Mouse (Mus musculus) midbrain, embryonic 10.5 days (tissue): ENCODE data around the gene Slit2. TPM values are rescaled to one million over a fixed set of nuclear protein-coding genes. Genes with fewer than 3 reads are reported as not detected.

ENCODE experiments used
- DNase-seq: peaks from one replicate; pipeline ENCODE4 v3.0.0-alpha.2; 2017; ENCODE audit warnings: low spot score
- H3K27ac ChIP-seq: fragments of 300-500 bp; sonication (generic); replicated peaks from 2 replicates; pipeline ENCODE4 v1.5.1; 2016; ENCODE audit warnings: mild to moderate bottlenecking
- H3K27me3 ChIP-seq: fragments of 300-500 bp; sonication (generic); 2 replicates; pipeline ENCODE4 v1.6.1; 2016; ENCODE audit warnings: low read depth, mild to moderate bottlenecking; ENCODE audit not compliant: poor library complexity, severe bottlenecking
- H3K36me3 ChIP-seq: fragments of 300-500 bp; sonication (generic); 2 replicates; pipeline ENCODE4 v1.6.1; 2016; ENCODE audit warnings: mild to moderate bottlenecking, moderate library complexity
- H3K4me1 ChIP-seq: fragments of 300-500 bp; sonication (generic); 2 replicates; pipeline ENCODE4 v1.6.1; 2016
- H3K4me3 ChIP-seq: fragments of 300-500 bp; sonication (generic); 2 replicates; pipeline ENCODE4 v1.5.1; 2016; ENCODE audit warnings: mild to moderate bottlenecking, moderate library complexity
- H3K9me3 ChIP-seq: fragments of 300-500 bp; sonication (generic); replicated peaks from 2 replicates; pipeline ENCODE4 v1.6.1; 2016; ENCODE audit warnings: mild to moderate bottlenecking
- WGBS: fragments of 180-500 bp; shearing (Covaris S2); methylation state at CpG from one replicate; pipeline ENCODE4 v1.1.7; 2016; 5-methylcytosine and 5-hydroxymethylcytosine counted together
- polyA plus RNA-seq: library from polyadenylated mRNA; unstranded; fragments of >200 nt; fragmentation: Nextera tagmentation; extraction: Ambion mirVana; gene quantifications from 2 replicates; pipeline ENCODE4 v1.2.1, GENCODE M21; 2016

Slit2 gene
- polyA plus RNA-seq, 1 experiment from 2014 or later: 45.2 TPM

- 89% methylated on average over 6 of the region's 6 CpGs for WGBS
Measured at GRCm38 (mm10) chr5:48315057-48315602, 332.2 kb downstream of the Slit2 start.

DNA sequence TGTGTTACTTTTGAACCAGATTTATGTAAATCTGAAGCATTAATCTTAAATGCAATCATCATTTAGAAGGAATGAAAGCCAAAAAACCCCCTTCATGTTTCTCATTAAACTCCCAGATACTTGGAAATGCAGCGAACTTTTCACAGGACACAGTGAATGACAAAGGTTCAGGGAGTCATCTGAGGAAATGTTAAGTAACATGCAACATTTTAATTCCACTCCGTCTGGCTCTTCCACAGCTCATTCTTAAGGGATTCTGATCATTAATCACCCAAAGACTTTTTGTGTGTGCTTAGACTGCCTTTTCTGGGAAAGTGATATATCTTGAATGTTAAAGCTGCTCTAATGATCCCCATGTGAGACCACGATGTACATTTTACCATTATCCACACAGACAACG lies 337.7 kb downstream of the Slit2 start:
- WGBS: 80% methylated on average over 4 of the region's 4 CpGs
- H3K36me3 ChIP-seq: no peaks in the 10 kb centered on the region
- no peak overlapping the region for H3K27ac ChIP-seq
- no peak overlapping the region for H3K4me3 ChIP-seq
- no peak for DNase-seq
- 0 out of 2 replicates have a peak, but pooled peaks cover 2% of the 10 kb centered on the region for H3K4me1 ChIP-seq
- H3K27me3 ChIP-seq: no peaks in the 10 kb centered on the region
- no peaks in the 10 kb centered on the region for H3K9me3 ChIP-seq

More at GRCm38 (mm10) chr5:48315057-48315602, 332.2 kb downstream of the Slit2 start:
- H3K27me3 ChIP-seq: no peaks in the 10 kb centered on the region
- no peaks in the 10 kb centered on the region for H3K36me3 ChIP-seq
- DNase-seq: no peak
- H3K4me3 ChIP-seq: no peak overlapping the region
- no peaks in the 10 kb centered on the region for H3K4me1 ChIP-seq
- H3K9me3 ChIP-seq: no peaks in the 10 kb centered on the region
- no peak overlapping the region for H3K27ac ChIP-seq

- H3K27ac ChIP-seq: no peak overlapping the region
- H3K27me3 ChIP-seq: peaks cover 50% of the 10 kb centered on the region
- H3K4me1 ChIP-seq: 0 out of 2 replicates have a peak, but pooled peaks cover 7% of the 10 kb centered on the region
- no peaks in the 10 kb centered on the region for H3K9me3 ChIP-seq
- H3K36me3 ChIP-seq: no peaks in the 10 kb centered on the region
- H3K4me3 ChIP-seq: no peak overlapping the region
- DNase-seq: no peak
Measured at GRCm38 (mm10) chr5:48326221-48326620, 343.3 kb downstream of the Slit2 start.

GRCm38 (mm10) chr5:48327652-48328051 lies 344.7 kb downstream of the Slit2 start, which contains the start of gene 5730480H06Rik:
TSS of gene 5730480H06Rik (plus strand) at chr5:48327952.
- no peak for DNase-seq
- Histone ChIP-seq H3K27ac (no peak within 1 kb of the TSS), H3K4me1 (0 out of 2 replicates have a peak, but pooled peaks cover 7% of the 10 kb centered on the region), H3K9me3 (no peaks in the 10 kb centered on the region), H3K36me3 (no peaks in the 10 kb centered on the region), H3K4me3 (no peak within 1 kb of the TSS), H3K27me3 (peaks cover 65% of the 10 kb centered on the region)
- 94% methylated on average over 8 of the region's 8 CpGs for WGBS

- 92% methylated on average over 2 of the region's 2 CpGs for WGBS
- Histone ChIP-seq H3K27me3 (peaks cover 79% of the 10 kb centered on the region), H3K9me3 (no peaks in the 10 kb centered on the region), H3K4me1 (peaks cover 21% of the 10 kb centered on the region), H3K4me3 (no peak overlapping the region), H3K36me3 (no peaks in the 10 kb centered on the region), H3K27ac (no peak overlapping the region)
- no peak for DNase-seq
Measured at GRCm38 (mm10) chr5:48329751-48330150, 346.8 kb downstream of the Slit2 start.

GRCm38 (mm10) chr5:48330817-48331216 lies 347.9 kb downstream of the Slit2 start:
- H3K4me3 ChIP-seq: no peak overlapping the region
- 87% methylated on average over 2 of the region's 2 CpGs for WGBS
- no peaks in the 10 kb centered on the region for H3K36me3 ChIP-seq
- no peaks in the 10 kb centered on the region for H3K9me3 ChIP-seq
- peaks cover 21% of the 10 kb centered on the region for H3K4me1 ChIP-seq
- no peak overlapping the region for H3K27ac ChIP-seq
- peaks cover 90% of the 10 kb centered on the region for H3K27me3 ChIP-seq
- DNase-seq: no peak

DNA sequence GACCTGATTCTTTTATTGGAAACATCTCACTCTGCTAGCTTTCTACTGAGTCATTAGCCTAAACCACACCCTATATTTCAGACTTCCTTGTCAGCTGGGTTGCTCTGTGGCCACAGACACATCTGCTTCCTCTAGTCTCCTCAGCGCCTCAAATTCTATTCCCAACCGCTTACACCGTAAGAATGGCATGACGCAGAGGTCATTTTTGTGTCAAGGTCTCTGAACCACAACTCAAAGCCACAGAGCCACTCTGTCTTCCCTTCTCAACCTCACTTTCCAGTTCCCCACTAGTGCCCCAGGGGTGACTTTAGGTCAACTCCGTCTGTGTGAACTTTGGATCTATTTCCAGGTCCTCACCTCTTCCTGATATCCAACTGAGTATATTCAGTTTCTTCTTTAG lies 348.5 kb downstream of the Slit2 start:
- H3K4me3 ChIP-seq: no peak overlapping the region
- no peak for DNase-seq
- H3K27me3 ChIP-seq: peaks cover 94% of the 10 kb centered on the region
- H3K9me3 ChIP-seq: no peaks in the 10 kb centered on the region
- WGBS: 72% methylated on average over 5 of the region's 5 CpGs
- H3K4me1 ChIP-seq: peaks cover 16% of the 10 kb centered on the region
- no peaks in the 10 kb centered on the region for H3K36me3 ChIP-seq
- H3K27ac ChIP-seq: no peak overlapping the region

DNA sequence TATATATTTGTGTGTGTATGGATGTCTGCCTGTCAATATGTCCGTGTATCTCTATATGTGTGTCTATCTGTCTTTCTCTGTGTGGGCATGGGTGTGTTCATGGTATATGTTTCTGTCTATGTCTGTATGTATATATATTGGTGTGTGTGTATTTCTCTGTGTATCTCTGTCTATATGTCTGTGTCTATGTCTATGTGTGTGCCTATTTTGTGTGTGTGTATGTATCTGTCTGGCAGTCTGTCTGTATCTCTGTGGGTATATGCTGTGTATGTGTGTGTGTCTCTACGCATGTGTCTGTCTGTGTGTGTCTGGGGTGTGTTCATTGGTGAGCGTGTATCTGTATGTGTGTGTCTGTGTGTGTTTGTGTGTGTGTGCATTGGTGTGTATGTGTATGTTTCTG lies 350.5 kb downstream of the Slit2 start:
- WGBS: 89% methylated on average over 3 of the region's 3 CpGs
- H3K4me1 ChIP-seq: peaks cover 16% of the 10 kb centered on the region
- no peaks in the 10 kb centered on the region for H3K36me3 ChIP-seq
- H3K4me3 ChIP-seq: no peak overlapping the region
- no peak overlapping the region for H3K27ac ChIP-seq
- H3K27me3 ChIP-seq: peaks cover 94% of the 10 kb centered on the region
- no peaks in the 10 kb centered on the region for H3K9me3 ChIP-seq
- DNase-seq: no peak

GRCm38 (mm10) chr5:48333884-48334513 lies 351.1 kb downstream of the Slit2 start:
- peak; percentile 62 for DNase-seq
- Histone ChIP-seq H3K27me3 (peaks cover 94% of the 10 kb centered on the region), H3K27ac (no peak overlapping the region), H3K9me3 (no peaks in the 10 kb centered on the region), H3K36me3 (no peaks in the 10 kb centered on the region), H3K4me1 (peaks cover 16% of the 10 kb centered on the region), H3K4me3 (no peak overlapping the region)
- 23% methylated on average over 9 of the region's 9 CpGs for WGBS

- 51% methylated on average over 7 of the region's 7 CpGs for WGBS
- H3K27me3 ChIP-seq: peaks cover 94% of the 10 kb centered on the region
- H3K9me3 ChIP-seq: no peaks in the 10 kb centered on the region
- H3K4me1 ChIP-seq: 0 out of 2 replicates have a peak, but pooled peaks cover 3% of the 10 kb centered on the region
- H3K36me3 ChIP-seq: no peaks in the 10 kb centered on the region
- DNase-seq: no peak
- H3K4me3 ChIP-seq: no peak overlapping the region
- H3K27ac ChIP-seq: no peak overlapping the region
Measured at GRCm38 (mm10) chr5:48340808-48341433, 358.0 kb downstream of the Slit2 start.

- Histone ChIP-seq H3K27me3 (peaks cover 72% of the 10 kb centered on the region), H3K4me3 (no peak overlapping the region), H3K36me3 (no peaks in the 10 kb centered on the region), H3K9me3 (no peaks in the 10 kb centered on the region), H3K4me1 (0 out of 2 replicates have a peak, but pooled peaks cover 3% of the 10 kb centered on the region), H3K27ac (no peak overlapping the region)
- 54% methylated on average over 5 of the region's 5 CpGs for WGBS
- no peak for DNase-seq
Measured at GRCm38 (mm10) chr5:48345095-48345982, 362.4 kb downstream of the Slit2 start.

DNA sequence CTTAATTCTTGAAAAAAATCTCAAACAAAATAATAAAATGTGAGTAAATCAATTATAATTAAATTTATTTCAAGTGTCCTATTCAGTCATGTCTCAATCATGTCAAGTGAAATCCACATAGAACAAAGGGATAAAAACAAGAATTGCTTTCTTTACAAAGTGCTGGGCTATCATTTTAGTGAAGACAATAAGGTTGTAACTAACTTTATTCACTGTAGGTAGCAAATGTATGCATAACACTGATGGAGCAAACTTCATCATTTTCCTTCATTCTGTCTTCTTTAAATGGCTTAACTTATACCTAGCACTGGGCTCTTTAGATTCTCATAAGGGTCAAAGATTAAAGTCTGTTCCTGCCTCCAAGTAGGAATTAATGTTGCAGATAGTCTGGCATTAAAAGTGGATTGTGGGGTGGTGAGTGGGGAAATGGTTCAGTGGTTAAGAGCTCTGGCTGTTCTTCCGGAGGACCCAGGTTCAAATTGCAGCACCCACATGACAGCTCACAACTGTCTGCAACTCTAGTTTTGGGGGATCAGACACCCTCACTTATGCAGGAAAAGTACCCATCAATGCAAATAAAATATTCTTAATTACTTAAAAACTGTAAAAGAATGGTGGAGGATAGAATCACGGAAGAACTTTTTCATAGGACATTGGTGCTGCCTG lies 363.2 kb downstream of the Slit2 start:
- no peak overlapping the region for H3K4me3 ChIP-seq
- no peak overlapping the region for H3K27ac ChIP-seq
- H3K36me3 ChIP-seq: no peaks in the 10 kb centered on the region
- peaks cover 66% of the 10 kb centered on the region for H3K27me3 ChIP-seq
- WGBS: 95% methylated on average over 2 of the region's 2 CpGs
- no peaks in the 10 kb centered on the region for H3K9me3 ChIP-seq
- 0 out of 2 replicates have a peak, but pooled peaks cover 3% of the 10 kb centered on the region for H3K4me1 ChIP-seq
- DNase-seq: no peak
